Mouse (Mus musculus) liver, embryonic 14.5 days (tissue): ENCODE measurements around the gene Zmiz1.

Experiments used
- CTCF ChIP-seq: IDR thresholded peaks from 2 replicates; pipeline ENCODE4 v1.5.1; 2016; ENCODE audit warnings: antibody characterized with exemption, low read depth, control low read depth
- EP300 ChIP-seq: IDR thresholded peaks from 2 replicates; pipeline ENCODE4 v1.6.1; 2016; ENCODE audit warnings: antibody characterized with exemption, low read depth

DNA sequence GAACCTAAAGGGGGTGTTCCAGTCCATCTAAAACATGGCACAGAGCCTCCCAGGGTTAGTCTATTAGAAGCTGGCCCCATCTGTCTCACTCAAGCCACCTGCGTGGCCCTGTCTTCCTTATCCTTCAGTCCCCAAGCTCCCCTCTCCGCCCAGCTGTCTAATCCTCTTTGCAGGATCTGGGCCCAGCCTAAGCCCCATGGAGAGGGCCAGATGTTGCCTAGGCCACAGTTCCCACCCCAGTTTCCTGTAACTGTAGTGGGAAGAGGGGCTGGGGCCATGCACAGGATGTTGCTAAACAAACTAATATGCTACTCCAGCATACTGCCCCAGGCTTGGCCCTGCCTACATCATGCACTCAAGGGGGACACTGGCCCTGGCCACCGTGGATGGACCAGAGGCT lies 118.4 kb downstream of the Zmiz1 start:
- TF ChIP-seq EP300 (no peak), CTCF (no peak)
